Mouse (Mus musculus) ES-Bruce4 (cell line): Measurements from ENCODE around the gene Aanat. TPM values are rescaled to one million over a fixed set of nuclear protein-coding genes. Genes with fewer than 3 reads are reported as not detected.

Source experiments
- H3K27ac ChIP-seq: 2 replicates; pipeline ENCODE4 v1.5.1; 2012; ENCODE audit warnings: low read length, inconsistent platforms; ENCODE audit not compliant: insufficient read depth
- H3K27me3 ChIP-seq: 2 replicates; pipeline ENCODE4 v1.6.1; 2012; ENCODE audit warnings: mild to moderate bottlenecking, low read length, inconsistent platforms; ENCODE audit not compliant: control insufficient read depth, poor library complexity, insufficient read depth, severe bottlenecking
- H3K36me3 ChIP-seq: 2 replicates; pipeline ENCODE4 v1.6.1; 2012; ENCODE audit warnings: inconsistent platforms, mild to moderate bottlenecking, low read length, moderate library complexity; ENCODE audit not compliant: control insufficient read depth, poor library complexity, insufficient read depth, severe bottlenecking
- H3K4me1 ChIP-seq: one replicate; pipeline ENCODE4 v1.8.1; 2011; ENCODE audit warnings: low read length; ENCODE audit not compliant: control insufficient read depth, insufficient read depth
- H3K4me3 ChIP-seq: 2 replicates; pipeline ENCODE4 v1.5.1; 2011; ENCODE audit warnings: low read depth, mild to moderate bottlenecking, low read length
- H3K9ac ChIP-seq: 2 replicates; pipeline ENCODE4 v1.6.1; 2012; ENCODE audit warnings: low read depth, mild to moderate bottlenecking, inconsistent platforms; ENCODE audit not compliant: poor library complexity, severe bottlenecking
- H3K9me3 ChIP-seq: replicated peaks from 2 replicates; pipeline ENCODE4 v1.6.1; 2012; ENCODE audit warnings: mild to moderate bottlenecking, low read length, inconsistent platforms; ENCODE audit not compliant: control insufficient read depth, poor library complexity, insufficient read depth, severe bottlenecking
- CTCF ChIP-seq: IDR thresholded peaks from one replicate; pipeline ENCODE4 v1.8.1; 2011; ENCODE audit warnings: low read depth, low read length
- EP300 ChIP-seq: IDR thresholded peaks from 2 replicates; pipeline ENCODE4 v1.6.1; 2011; ENCODE audit warnings: low read depth, low read length; ENCODE audit not compliant: insufficient read depth
- POLR2A ChIP-seq: IDR thresholded peaks from one replicate; pipeline ENCODE4 v1.8.1; 2011; ENCODE audit warnings: low read length; ENCODE audit not compliant: insufficient read depth
- polyA plus RNA-seq: library from polyadenylated mRNA; stranded (reverse); fragments of >200 nt; gene quantifications from 2 replicates; pipeline ENCODE4 v1.2.4, GENCODE M21; 2011; ENCODE audit warnings: low read depth; ENCODE audit not compliant: missing spikeins, insufficient read depth, insufficient read length

The Aanat gene
- polyA plus RNA-seq, 1 experiment = not detected

- Histone ChIP-seq H3K27ac (peak overlapping the region; percentile 5; the same call in 1 of the 2 replicates), H3K9me3 (no peaks in the 10 kb centered on the region), H3K27me3 (no peaks in the 10 kb centered on the region), H3K36me3 (no peaks in the 10 kb centered on the region), H3K4me1 (peaks cover 13% of the 10 kb centered on the region), H3K9ac (no peak overlapping the region), H3K4me3 (no peak overlapping the region)
- TF ChIP-seq EP300 (no peak), POLR2A (no peak), CTCF (no peak)
These were observed 30.3 kb downstream of the Aanat start for GRCm38 (mm10) chr11:116616438-116617118.

GRCm38 (mm10) chr11:116617641-116618040, 31.4 kb downstream of the Aanat start:
- H3K9me3 ChIP-seq = no peaks in the 10 kb centered on the region
- no peak for TF ChIP-seq POLR2A
- TF ChIP-seq CTCF = no peak
- TF ChIP-seq EP300 = no peak
- H3K27me3 ChIP-seq = no peaks in the 10 kb centered on the region
- H3K9ac ChIP-seq = no peak overlapping the region
- peaks cover 16% of the 10 kb centered on the region for H3K4me1 ChIP-seq
- no peak overlapping the region for H3K27ac ChIP-seq
- H3K36me3 ChIP-seq = no peaks in the 10 kb centered on the region
- no peak overlapping the region for H3K4me3 ChIP-seq

GRCm38 (mm10) chr11:116618666-116619065, 32.4 kb downstream of the Aanat start:
- no peak overlapping the region for H3K27ac ChIP-seq
- no peak for TF ChIP-seq EP300
- no peak for TF ChIP-seq POLR2A
- no peak for TF ChIP-seq CTCF
- no peak overlapping the region for H3K4me3 ChIP-seq
- H3K27me3 ChIP-seq = no peaks in the 10 kb centered on the region
- H3K36me3 ChIP-seq = no peaks in the 10 kb centered on the region
- no peak overlapping the region for H3K9ac ChIP-seq
- no peaks in the 10 kb centered on the region for H3K9me3 ChIP-seq
- peaks cover 16% of the 10 kb centered on the region for H3K4me1 ChIP-seq

- no peak overlapping the region for H3K27ac ChIP-seq
- no peaks in the 10 kb centered on the region for H3K36me3 ChIP-seq
- H3K9me3 ChIP-seq = no peaks in the 10 kb centered on the region
- no peak overlapping the region for H3K9ac ChIP-seq
- no peaks in the 10 kb centered on the region for H3K27me3 ChIP-seq
- H3K4me3 ChIP-seq = no peak overlapping the region
- TF ChIP-seq EP300 = no peak
- no peak for TF ChIP-seq POLR2A
- TF ChIP-seq CTCF = no peak
- peaks cover 16% of the 10 kb centered on the region for H3K4me1 ChIP-seq
These were observed 32.9 kb downstream of the Aanat start for GRCm38 (mm10) chr11:116619156-116619555.

GRCm38 (mm10) chr11:116619561-116619960, 33.3 kb downstream of the Aanat start:
- no peaks in the 10 kb centered on the region for H3K9me3 ChIP-seq
- no peak overlapping the region for H3K27ac ChIP-seq
- H3K9ac ChIP-seq = no peak overlapping the region
- no peak overlapping the region for H3K4me3 ChIP-seq
- no peaks in the 10 kb centered on the region for H3K36me3 ChIP-seq
- TF ChIP-seq POLR2A (no peak), EP300 (no peak), CTCF (no peak)
- H3K27me3 ChIP-seq = no peaks in the 10 kb centered on the region
- H3K4me1 ChIP-seq = peaks cover 19% of the 10 kb centered on the region

- H3K4me1 ChIP-seq = peaks cover 19% of the 10 kb centered on the region
- H3K36me3 ChIP-seq = no peaks in the 10 kb centered on the region
- no peak overlapping the region for H3K9ac ChIP-seq
- no peak overlapping the region for H3K27ac ChIP-seq
- H3K9me3 ChIP-seq = no peaks in the 10 kb centered on the region
- H3K4me3 ChIP-seq = no peak overlapping the region
- TF ChIP-seq EP300 (no peak), CTCF (no peak), POLR2A (no peak)
- no peaks in the 10 kb centered on the region for H3K27me3 ChIP-seq
These were observed 33.8 kb downstream of the Aanat start for GRCm38 (mm10) chr11:116620073-116620472.
